ENCODE assay signal across 8 mouse cellular contexts in genomic region chr5:77357405-77358149, GRCm38 (mm10). TPM values are rescaled to one million over a fixed set of nuclear protein-coding genes. Genes with fewer than 3 reads are reported as not detected.
A peak's percentile ranks its signal among the peaks of the same experiment; 100 is the strongest.
DNase-seq lines count a peak whose midpoint lies in the region; ATAC-seq and TF ChIP-seq lines count a peak whose summit lies in the region.

No protein-coding gene starts in this region.

- H3K4me2 ChIP-seq in forebrain, embryonic 14.5 days (ENCODE audit: low read length), result peak overlapping the region; percentile 36
- H3K4me2 ChIP-seq in limb, embryonic 12.5 days, result peak overlapping the region; percentile 48
- H3K4me2 ChIP-seq in midbrain, embryonic 11.5 days, result peak overlapping the region; percentile 58

- H3K79me3 ChIP-seq in C2C12 (ENCODE audit: low read depth), result peaks cover 5% of the 10 kb centered on the region

- no peak overlapping the region for H3K27ac ChIP-seq in forebrain, embryonic 14.5 days (ENCODE audit: low read depth, low read length)
- no peak overlapping the region for H3K27ac ChIP-seq in limb, embryonic 12.5 days
- H3K27ac ChIP-seq in midbrain, embryonic 11.5 days (ENCODE audit: low read depth, low read length), result no peak overlapping the region

- no peaks in the 10 kb centered on the region for H3K4me1 ChIP-seq in forebrain, embryonic 14.5 days (ENCODE audit: control insufficient read depth, insufficient read depth, low read length)
- peaks cover 29% of the 10 kb centered on the region for H3K4me1 ChIP-seq in limb, embryonic 12.5 days (replicated peaks)
- peaks cover 9% of the 10 kb centered on the region; the same call in 1 of the 2 replicates for H3K4me1 ChIP-seq in midbrain, embryonic 11.5 days (ENCODE audit: control insufficient read depth, insufficient read depth, low read length)

- no peaks in the 10 kb centered on the region for H3K27me3 ChIP-seq in C2C12 (ENCODE audit: control insufficient read depth, insufficient read depth, insufficient read length)
- no peaks in the 10 kb centered on the region; the same call in 1 of the 2 replicates for H3K27me3 ChIP-seq in forebrain, embryonic 14.5 days (replicated peaks; ENCODE audit: control insufficient read depth, insufficient read depth, low read length)
- 0 out of 2 replicates have a peak, but pooled peaks cover 3% of the 10 kb centered on the region for H3K27me3 ChIP-seq in limb, embryonic 12.5 days
- H3K27me3 ChIP-seq in midbrain, embryonic 11.5 days (ENCODE audit: control insufficient read depth, insufficient read depth, low read length), result no peaks in the 10 kb centered on the region
- H3K27me3 ChIP-seq in splenic B cell, adult 2 months (ENCODE audit: control insufficient read depth, insufficient read depth, low read length, poor library complexity, severe bottlenecking), result no peaks in the 10 kb centered on the region

- no peak for TF ChIP-seq CTCF in C2C12 (IDR thresholded peaks at IDR 0.05; ENCODE audit: control insufficient read depth, insufficient read depth, insufficient read length)

- no peaks in the 10 kb centered on the region for H3K36me3 ChIP-seq in C2C12 (ENCODE audit: control insufficient read depth, insufficient read depth)
- no peaks in the 10 kb centered on the region for H3K36me3 ChIP-seq in forebrain, embryonic 14.5 days (ENCODE audit: control insufficient read depth, insufficient read depth, low read length)
- H3K36me3 ChIP-seq in limb, embryonic 12.5 days, result no peaks in the 10 kb centered on the region
- no peaks in the 10 kb centered on the region for H3K36me3 ChIP-seq in midbrain, embryonic 11.5 days (ENCODE audit: control insufficient read depth, insufficient read depth, low read length)
- no peaks in the 10 kb centered on the region for H3K36me3 ChIP-seq in splenic B cell, adult 2 months (ENCODE audit: control insufficient read depth, insufficient read depth, low read length, poor library complexity, severe bottlenecking)

- peak; percentile 70; the same call in 1 of the 2 replicates for ATAC-seq in forebrain, embryonic 14.5 days
- peak; percentile 82 to 88 for ATAC-seq in hematopoietic stem cell, adult 5-6 weeks (replicated peaks in 1 of 2; ENCODE audit: insufficient read depth in 1 of 2, low FRiP score in 2 of 2, low TSS enrichment in 1 of 2, low read depth in 1 of 2, poor library complexity in 2 of 2, severe bottlenecking in 2 of 2)
- no peak for ATAC-seq in limb, embryonic 12.5 days (ENCODE audit: insufficient number of reproducible peaks, insufficient read depth, low FRiP score, low TSS enrichment, low read depth)
- ATAC-seq in midbrain, embryonic 11.5 days (ENCODE audit: low FRiP score), result peak; percentile 71

- H3K9ac ChIP-seq in forebrain, embryonic 14.5 days (ENCODE audit: low read length), result peak overlapping the region; percentile 47
- peak overlapping the region; percentile 3; the same call in 1 of the 2 replicates for H3K9ac ChIP-seq in limb, embryonic 12.5 days (replicated peaks)
- peak overlapping the region; percentile 47 for H3K9ac ChIP-seq in midbrain, embryonic 11.5 days (ENCODE audit: low read length)

- peak overlapping the region; percentile 6 for H3ac ChIP-seq in C2C12 (ENCODE audit: control insufficient read depth, insufficient read length, low read depth)

- H3K9me3 ChIP-seq in forebrain, embryonic 14.5 days (replicated peaks; ENCODE audit: control insufficient read depth, low read length), result no peaks in the 10 kb centered on the region
- no peaks in the 10 kb centered on the region for H3K9me3 ChIP-seq in limb, embryonic 12.5 days
- H3K9me3 ChIP-seq in midbrain, embryonic 11.5 days (ENCODE audit: control insufficient read depth, low read length), result no peaks in the 10 kb centered on the region

- DNase-seq in adrenal gland, postnatal 10 days, result peak; percentile 83
- DNase-seq in forebrain, embryonic 14.5 days (ENCODE audit: low spot score), result peak; percentile 51
- DNase-seq in midbrain, embryonic 11.5 days (ENCODE audit: low spot score, missing footprints), result peak; percentile 92
- peak; percentile 38 for DNase-seq in splenic B cell, adult 2 months (ENCODE audit: low read depth, low spot score)
- DNase-seq in right cerebral cortex, postnatal 25 days, result no peak

- 16% methylated on average over 22 of the region's 22 CpGs for WGBS in forebrain, embryonic 14.5 days
- 13% methylated on average over 22 of the region's 22 CpGs for WGBS in limb, embryonic 12.5 days
- WGBS in midbrain, embryonic 11.5 days, result 18% methylated on average over 22 of the region's 22 CpGs

- H3K79me2 ChIP-seq in C2C12 (ENCODE audit: control insufficient read depth, insufficient read depth), result peaks cover 48% of the 10 kb centered on the region

- H3K4me3 ChIP-seq in C2C12 (ENCODE audit: insufficient read depth, poor library complexity, severe bottlenecking), result peak overlapping the region; percentile 21
- H3K4me3 ChIP-seq in forebrain, embryonic 14.5 days (ENCODE audit: low read depth, low read length), result peak overlapping the region; percentile 19
- H3K4me3 ChIP-seq in limb, embryonic 12.5 days (replicated peaks), result peak overlapping the region; percentile 36
- peak overlapping the region; percentile 35 for H3K4me3 ChIP-seq in midbrain, embryonic 11.5 days (ENCODE audit: low read depth, low read length)

TF ChIP-seq in C2C12, 6 proteins besides CTCF, POLR2A, EP300 and RAD21:
- TF ChIP-seq USF1 (IDR thresholded peaks at IDR 0.05; ENCODE audit: low read depth) (no peak), MYOG (IDR thresholded peaks at IDR 0.05; ENCODE audit: control insufficient read depth, extremely low read depth, insufficient read length) (no peak), CEBPB (IDR thresholded peaks at IDR 0.05; ENCODE audit: low read depth) (peak; percentile 68), FOSL1 (IDR thresholded peaks at IDR 0.05; ENCODE audit: insufficient read depth, low read length, poor library complexity, severe bottlenecking) (no peak), MYOD1 (IDR thresholded peaks at IDR 0.05; ENCODE audit: control insufficient read depth, insufficient read length, low read depth) (no peak)
TF ChIP-seq in C2C12: peak in this region for 1.

RNA-seq across cellular contexts. Expression of gene Polr2b, which starts 47.6 kb away (rescaled TPM):
- polyA plus RNA-seq in C2C12 (2012; fragmentation: generic; extraction: Trizol), result 24.3 TPM
- 10 to 100 TPM; 52.2 to 55.9 TPM for total RNA-seq in adrenal gland, postnatal 10 days (2021)
- polyA plus RNA-seq in forebrain, embryonic 14.5 days (2014; fragmentation: Nextera tagmentation; extraction: Ambion mirVana), result 86.8 and 90.9 TPM in 2 replicates
- 139 and 180 TPM in 2 replicates for total RNA-seq in hematopoietic stem cell, adult 5-6 weeks (2017)
- polyA plus RNA-seq in limb, embryonic 12.5 days (2016; fragmentation: Nextera tagmentation; extraction: Ambion mirVana), result 83.5 and 87.3 TPM in 2 replicates
- 113 and 124 TPM in 2 replicates for polyA plus RNA-seq in midbrain, embryonic 11.5 days (2014; fragmentation: Nextera tagmentation; extraction: Ambion mirVana)

RNA-seq across cellular contexts. Expression of gene Noa1, which starts 47.7 kb away (rescaled TPM):
- polyA plus RNA-seq in C2C12 (2012; fragmentation: generic; extraction: Trizol), result 33.4 TPM
- total RNA-seq in adrenal gland, postnatal 10 days (2021), result 10 to 100 TPM; 26.7 to 28.0 TPM
- polyA plus RNA-seq in forebrain, embryonic 14.5 days (2014; fragmentation: Nextera tagmentation; extraction: Ambion mirVana), result 30.2 and 35.7 TPM in 2 replicates
- 16.6 and 26.0 TPM in 2 replicates for total RNA-seq in hematopoietic stem cell, adult 5-6 weeks (2017)
- 31.8 and 35.0 TPM in 2 replicates for polyA plus RNA-seq in limb, embryonic 12.5 days (2016; fragmentation: Nextera tagmentation; extraction: Ambion mirVana)
- 34.1 and 36.6 TPM in 2 replicates for polyA plus RNA-seq in midbrain, embryonic 11.5 days (2014; fragmentation: Nextera tagmentation; extraction: Ambion mirVana)

RNA-seq across cellular contexts. Expression of gene Igfbp7, which starts 50.3 kb away (rescaled TPM):
- 402 TPM for polyA plus RNA-seq in C2C12 (2012; fragmentation: generic; extraction: Trizol)
- total RNA-seq in adrenal gland, postnatal 10 days (2021), result 100 to 1,000 TPM; 664 to 746 TPM
- 61.9 and 68.1 TPM in 2 replicates for polyA plus RNA-seq in forebrain, embryonic 14.5 days (2014; fragmentation: Nextera tagmentation; extraction: Ambion mirVana)
- 0.56 and 1.7 TPM in 2 replicates for total RNA-seq in hematopoietic stem cell, adult 5-6 weeks (2017)
- 9.8 and 10.5 TPM in 2 replicates for polyA plus RNA-seq in limb, embryonic 12.5 days (2016; fragmentation: Nextera tagmentation; extraction: Ambion mirVana)
- 25.1 and 26.8 TPM in 2 replicates for polyA plus RNA-seq in midbrain, embryonic 11.5 days (2014; fragmentation: Nextera tagmentation; extraction: Ambion mirVana)
